Mouse (Mus musculus) kidney, adult 18-20 months (tissue): ENCODE results near the gene Lig1.

ENCODE experiments used
- DNase-seq: peaks from one replicate; pipeline ENCODE4 v3.0.0; 2021

Gene Lig1

GRCm38 (mm10) chr7:13277081-13277480 is at the start of gene Lig1:
Gene Lig1, plus strand, starts transcription at chr7:13277283.
- DNase-seq = no peak

- no peak for DNase-seq
These were observed 16.1 kb upstream of the Lig1 start for GRCm38 (mm10) chr7:13260746-13261700.

GRCm38 (mm10) chr7:13263851-13264250 is 13.2 kb upstream of the Lig1 start:
- no peak for DNase-seq

DNA sequence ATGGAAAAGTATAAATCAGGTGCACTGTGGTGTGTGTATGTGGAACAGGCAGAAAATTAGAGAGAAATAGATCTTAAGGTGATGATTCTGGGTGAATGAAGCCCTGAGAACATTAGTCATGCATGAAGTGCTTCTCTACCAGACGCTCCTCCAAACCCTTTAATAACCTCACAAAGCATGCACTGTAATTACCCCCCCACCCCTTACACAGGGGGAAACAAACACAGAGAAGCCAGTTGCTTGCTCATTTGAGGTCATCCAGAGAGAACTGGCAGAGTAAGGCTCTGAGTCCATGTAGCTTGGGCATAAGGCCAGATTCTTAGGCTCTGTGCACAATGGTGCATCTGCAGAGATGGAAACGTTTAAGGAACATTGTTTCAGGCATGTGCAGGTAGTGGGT is 12.7 kb upstream of the Lig1 start:
- DNase-seq = no peak

- no peak for DNase-seq
These were observed 8.3 kb upstream of the Lig1 start for GRCm38 (mm10) chr7:13268749-13269260.

- DNase-seq = no peak
These were observed 7.7 kb upstream of the Lig1 start for GRCm38 (mm10) chr7:13269394-13269793.

GRCm38 (mm10) chr7:13271704-13272103 is 5.4 kb upstream of the Lig1 start:
- DNase-seq = no peak

GRCm38 (mm10) chr7:13277833-13278232 is 750 bp downstream of the Lig1 start:
- DNase-seq = peak; percentile 5

DNA sequence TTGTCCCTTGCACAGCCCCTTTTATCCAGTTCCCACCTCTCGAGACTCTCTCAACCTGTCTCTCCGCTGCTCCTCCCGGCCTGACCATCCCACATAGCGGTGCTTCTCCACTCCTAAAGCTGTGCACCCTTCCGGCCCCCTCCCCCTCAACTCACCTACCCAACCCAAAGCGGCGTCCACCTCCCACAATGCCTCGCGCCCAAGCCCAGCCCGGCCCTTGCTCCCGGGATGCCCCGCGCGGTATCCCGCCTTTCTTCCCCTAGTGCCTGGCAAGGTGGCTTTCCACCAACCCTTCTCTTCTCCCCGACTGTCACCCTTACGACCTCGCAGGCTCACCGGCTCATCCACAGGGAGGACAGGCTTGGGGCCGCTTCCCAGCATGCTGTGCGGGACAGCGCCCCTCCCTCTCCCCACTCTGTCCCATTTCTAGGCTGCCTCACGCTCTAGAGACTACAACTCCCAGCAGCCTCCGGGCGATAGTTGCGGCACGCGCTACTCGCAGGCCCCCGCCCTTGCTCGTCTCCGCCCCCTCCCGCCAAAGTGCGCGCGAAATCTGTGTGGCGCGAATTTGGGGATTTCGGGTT is 1.3 kb downstream of the Lig1 start, which contains the start of gene Zswim9:
Zswim9 (minus strand) TSS at position 414 of the 584 bp plus-strand sequence.
- peak; percentile 96 for DNase-seq

DNA sequence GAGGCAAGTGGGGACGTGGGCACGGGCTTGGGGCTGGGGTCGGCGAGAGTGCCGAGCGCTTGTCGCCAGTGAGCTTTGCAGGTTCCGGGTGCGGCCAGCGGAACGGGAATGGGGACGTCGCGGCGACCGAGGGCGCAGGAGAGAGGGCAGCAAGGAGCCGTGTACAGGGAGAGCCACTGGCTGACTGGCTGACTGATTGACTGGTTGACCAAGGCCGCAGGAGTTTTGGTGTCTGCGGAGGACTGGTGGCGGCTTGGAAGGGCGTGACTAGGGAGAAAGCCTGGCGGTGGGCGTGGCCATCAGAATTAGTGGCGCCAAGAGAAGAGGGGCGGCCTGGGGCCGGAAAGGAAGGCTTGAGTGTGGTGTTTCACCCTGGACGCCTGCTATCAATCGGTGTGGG is 1.9 kb downstream of the Lig1 start:
- peak; percentile 16 for DNase-seq

DNA sequence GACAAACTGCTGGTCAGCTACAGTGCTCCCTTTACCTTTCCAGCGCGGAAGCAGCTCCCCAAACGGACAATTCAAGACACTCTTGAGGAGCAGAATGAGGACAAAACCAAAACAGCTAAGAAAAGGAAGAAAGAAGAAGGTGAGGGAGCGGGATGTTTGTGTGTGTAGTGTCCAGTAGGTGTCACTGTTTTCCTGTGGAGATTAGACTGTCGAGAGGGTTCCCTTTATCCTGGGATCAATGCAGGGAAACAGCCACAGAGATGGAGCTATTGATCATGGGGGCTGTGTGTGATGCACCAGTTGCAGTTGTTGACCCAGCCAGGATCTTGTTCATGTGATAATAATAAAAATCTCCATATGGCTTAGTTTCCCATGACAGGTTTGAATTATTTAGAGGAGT is 11.5 kb downstream of the Lig1 start:
- DNase-seq = peak; percentile 11

DNA sequence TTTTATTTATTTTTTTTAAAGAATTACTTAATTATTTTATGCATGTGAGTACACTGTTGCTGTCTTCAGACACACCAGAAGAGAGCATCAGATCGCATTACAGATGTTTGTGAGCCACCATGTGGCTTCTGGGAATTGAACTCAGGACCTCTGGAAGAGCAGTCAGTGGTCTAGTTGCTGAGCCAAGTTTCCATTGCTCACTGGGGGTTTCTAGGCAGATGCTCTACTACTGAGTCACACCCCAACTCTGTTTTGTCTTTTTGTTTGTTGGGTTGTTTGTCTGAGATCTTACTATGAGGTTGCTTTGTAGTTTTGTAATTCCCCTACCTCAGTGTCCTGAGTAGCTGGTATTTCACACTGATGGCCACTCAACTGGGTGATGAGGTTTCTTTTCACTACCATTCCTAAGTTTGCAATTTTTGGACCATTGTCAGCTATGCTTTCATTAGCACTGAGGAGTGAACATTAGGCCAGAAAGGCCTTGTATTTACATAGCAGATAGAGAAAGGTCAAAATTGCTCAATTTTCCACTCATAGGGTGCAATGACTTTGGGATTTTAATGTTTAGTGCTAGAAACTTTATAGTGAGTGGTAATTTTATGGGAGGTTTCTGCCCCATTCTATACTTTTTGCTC is 13.1 kb downstream of the Lig1 start:
- DNase-seq = no peak

DNA sequence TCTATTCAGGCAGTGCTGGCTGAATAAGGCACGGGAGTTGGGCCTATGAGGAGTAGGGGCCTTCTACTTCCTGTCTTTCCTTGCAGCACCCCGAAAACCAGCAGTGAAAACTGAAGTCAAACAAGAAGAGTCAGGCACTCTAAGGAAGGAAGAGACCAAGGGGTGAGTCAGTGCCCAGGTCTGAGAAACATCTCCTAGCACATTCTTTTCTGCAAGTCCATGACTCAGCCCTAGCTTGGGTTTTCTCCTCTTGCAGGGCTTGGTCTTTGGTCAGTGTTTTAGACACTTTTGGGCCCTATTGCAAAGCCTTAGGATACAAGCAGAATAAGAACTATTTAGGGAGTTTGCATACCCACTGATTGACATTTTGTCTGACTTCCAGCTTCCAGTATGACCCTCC is 14.3 kb downstream of the Lig1 start:
- no peak for DNase-seq

GRCm38 (mm10) chr7:13293878-13294855 is 17.1 kb downstream of the Lig1 start:
- no peak for DNase-seq

- no peak for DNase-seq
These were observed 18.2 kb downstream of the Lig1 start for GRCm38 (mm10) chr7:13295256-13295655.

- DNase-seq = no peak
These were observed 20.6 kb downstream of the Lig1 start for GRCm38 (mm10) chr7:13297636-13298035.

DNA sequence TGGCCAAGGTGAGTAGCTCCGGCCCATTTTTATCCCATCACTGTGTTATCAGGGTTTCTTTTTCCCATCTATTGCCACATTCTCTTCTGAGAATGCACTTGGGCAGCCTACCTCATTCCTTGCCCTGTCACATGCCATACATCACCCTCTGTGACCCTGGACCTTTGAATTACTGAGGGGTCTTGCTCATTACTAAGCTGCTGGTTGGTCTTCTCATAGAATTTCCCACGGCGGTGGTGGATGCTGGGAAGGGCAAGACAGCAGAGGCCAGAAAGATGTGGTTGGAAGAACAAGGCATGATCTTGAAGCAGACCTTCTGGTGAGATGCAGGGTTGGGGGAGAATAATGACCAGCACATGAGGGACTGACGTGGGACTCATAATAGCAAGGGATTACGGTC is 21.7 kb downstream of the Lig1 start:
- no peak for DNase-seq

- DNase-seq = no peak
These were observed 24.6 kb downstream of the Lig1 start for GRCm38 (mm10) chr7:13301643-13302042.

- no peak for DNase-seq
These were observed 25.7 kb downstream of the Lig1 start for GRCm38 (mm10) chr7:13302780-13303179.

DNA sequence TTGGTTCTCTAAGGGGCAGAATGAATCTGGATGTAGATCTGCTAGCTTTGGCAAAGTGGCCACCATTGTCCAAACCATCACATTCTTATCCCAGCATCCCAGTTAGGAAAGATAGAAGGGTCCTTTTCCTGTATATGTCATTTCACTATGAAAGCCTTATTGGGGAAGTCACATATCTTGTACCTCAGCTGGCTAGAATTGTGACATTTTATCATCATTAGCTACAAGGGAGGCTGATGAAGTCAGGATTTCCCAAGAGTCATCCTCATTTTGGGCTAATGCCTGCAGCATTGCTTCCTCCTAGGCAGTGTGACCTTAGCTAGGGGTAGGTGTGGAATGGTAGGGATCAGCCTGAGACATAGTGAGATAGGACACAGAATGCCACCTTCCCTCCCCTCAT is 26.3 kb downstream of the Lig1 start:
- no peak for DNase-seq

DNA sequence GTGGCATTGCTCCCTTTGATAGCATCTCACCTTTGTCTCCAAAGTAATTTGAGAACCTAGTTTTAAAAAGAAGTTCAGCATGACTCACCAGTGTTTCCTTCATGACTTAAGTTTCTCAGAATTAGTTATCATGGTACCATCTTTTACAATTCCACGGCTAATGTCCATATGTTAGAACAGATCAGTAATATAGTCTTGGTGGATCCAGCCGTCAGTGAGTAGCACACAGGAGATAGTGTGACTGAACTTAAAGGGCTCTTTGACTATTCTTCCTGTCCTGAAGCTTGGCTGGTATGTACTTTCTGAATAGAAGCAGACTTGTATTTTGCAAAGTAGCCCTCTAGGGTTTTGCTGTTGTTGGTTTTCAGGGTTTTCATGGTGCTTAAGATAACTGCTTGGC is 32.3 kb downstream of the Lig1 start:
- no peak for DNase-seq

DNA sequence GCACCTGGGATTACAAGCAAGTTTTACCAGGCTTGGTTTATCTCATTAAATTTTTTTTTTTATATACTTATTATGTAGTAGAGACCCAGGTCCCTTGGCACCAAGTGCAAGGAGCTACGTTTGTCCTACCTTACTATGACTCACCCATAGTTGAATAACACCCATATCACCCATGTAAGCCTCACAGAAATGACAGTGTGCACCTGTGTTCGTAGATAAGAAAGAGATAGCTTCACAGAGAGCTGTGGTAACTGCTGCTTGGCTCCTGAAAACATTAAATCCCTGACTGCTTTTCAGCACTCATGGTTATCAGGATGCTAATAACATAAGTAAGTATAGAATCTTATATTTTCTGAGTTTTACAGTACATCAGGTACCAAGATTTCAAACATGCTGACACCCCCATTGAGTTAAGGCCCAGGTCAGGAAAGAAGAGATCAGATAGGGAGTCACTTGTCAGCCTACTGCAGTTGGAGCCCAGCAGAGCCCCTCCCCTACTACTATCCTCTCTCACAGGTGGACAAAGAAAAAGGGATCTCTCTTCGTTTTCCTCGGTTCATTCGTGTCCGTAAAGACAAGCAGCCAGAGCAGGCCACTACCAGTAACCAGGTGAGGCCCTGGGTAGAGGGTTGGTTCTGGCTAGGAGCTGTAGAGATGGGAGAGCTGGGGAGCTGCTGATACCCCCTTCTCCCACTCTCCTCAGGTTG is 33.6 kb downstream of the Lig1 start:
- no peak for DNase-seq
